Mouse (Mus musculus) megakaryocyte, adult 5-6 weeks (primary cell): Measurements from ENCODE around the gene Dpagt1. TPM values are rescaled to one million over a fixed set of nuclear protein-coding genes. Genes with fewer than 3 reads are reported as not detected.
"Not testable (repeated sequence)": the region's sequence is repeated elsewhere in the genome, so short reads cannot be mapped to it uniquely, and the experiment has no call there.

ENCODE experiments used
- ATAC-seq: 2 replicates; pipeline ENCODE4 v1.8.0; 2016; ENCODE audit warnings: mild to moderate bottlenecking, inconsistent platforms; ENCODE audit not compliant: poor library complexity, severe bottlenecking
- total RNA-seq, 2 experiments: library from RNA; stranded (forward) in 1 of 2; stranded (reverse) in 1 of 2; fragments of 153-499, 151-499 nt in 1 of 2; fragments of 221-1000, 200-1000 nt in 1 of 2; gene quantifications; 2 replicates each; pipeline versions ENCODE4 v1.2.3 to v1.2.4; 2015 to 2017

Dpagt1 gene
- total RNA-seq, 2 experiments from 2014 or later: 15.2 to 37.7 TPM

- no peak for ATAC-seq
Observed at GRCm38 (mm10) chr9:44336964-44337363, 11.1 kb downstream of the Dpagt1 start.

DNA sequence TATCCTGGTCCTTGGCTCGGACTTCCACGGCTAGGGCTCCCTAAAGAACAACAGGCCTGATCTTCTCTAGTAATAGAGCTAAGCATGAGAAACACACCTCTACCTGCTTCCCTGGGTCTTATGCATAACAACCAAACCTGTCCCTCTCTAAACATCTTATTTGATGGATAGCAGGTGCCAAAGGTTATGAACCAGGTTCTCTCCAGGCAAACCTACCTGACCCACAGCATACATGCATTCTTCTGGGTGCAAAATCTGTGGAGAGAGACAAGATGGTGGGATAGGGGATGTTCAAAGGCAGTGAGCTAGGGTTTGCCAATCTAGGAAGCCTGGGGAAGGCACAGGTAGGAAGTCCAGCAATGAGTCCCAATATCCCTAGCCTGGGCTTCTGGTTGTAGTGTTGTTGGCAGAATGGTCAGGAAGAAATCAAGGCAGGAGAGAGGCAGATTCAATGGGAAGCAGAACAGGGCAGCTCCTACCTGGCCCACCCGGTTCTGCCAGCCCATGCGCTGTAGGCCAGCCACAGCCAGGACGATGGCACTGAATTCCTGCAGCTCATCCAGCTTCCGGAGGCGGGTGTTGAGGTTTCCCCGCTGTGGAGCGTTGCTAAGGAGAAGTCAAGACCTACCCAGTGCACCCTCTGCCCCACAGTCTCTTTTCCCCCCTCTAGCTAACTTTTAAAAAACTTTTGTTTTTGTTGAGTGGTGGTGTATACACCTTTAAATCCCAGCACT, 11.8 kb downstream of the Dpagt1 start:
- ATAC-seq: no peak

GRCm38 (mm10) chr9:44338574-44338973, 12.8 kb downstream of the Dpagt1 start:
- no peak for ATAC-seq

DNA sequence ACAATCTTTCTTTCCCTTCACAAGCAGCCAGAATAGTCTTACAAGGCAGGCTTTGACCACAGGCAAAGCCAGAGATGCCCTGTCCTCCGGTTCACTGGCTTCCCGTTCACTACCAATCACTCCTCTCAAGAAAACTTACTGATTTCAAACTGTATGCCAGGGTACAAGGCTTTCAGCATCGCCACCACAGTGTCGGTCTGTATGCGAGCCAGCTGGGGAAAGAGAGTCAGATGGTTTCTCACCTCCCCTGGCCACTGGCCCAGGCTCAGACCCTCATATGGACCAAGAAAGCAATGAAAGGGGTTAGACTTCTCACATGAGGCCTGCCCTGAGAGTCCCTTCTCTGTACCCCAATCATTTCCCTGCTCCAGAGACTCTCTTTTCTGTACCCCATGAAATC, 15.7 kb downstream of the Dpagt1 start:
- no peak for ATAC-seq

- no peak for ATAC-seq
Observed at GRCm38 (mm10) chr9:44342173-44342572, 16.4 kb downstream of the Dpagt1 start.

GRCm38 (mm10) chr9:44342605-44343004, 16.8 kb downstream of the Dpagt1 start:
- no peak for ATAC-seq

DNA sequence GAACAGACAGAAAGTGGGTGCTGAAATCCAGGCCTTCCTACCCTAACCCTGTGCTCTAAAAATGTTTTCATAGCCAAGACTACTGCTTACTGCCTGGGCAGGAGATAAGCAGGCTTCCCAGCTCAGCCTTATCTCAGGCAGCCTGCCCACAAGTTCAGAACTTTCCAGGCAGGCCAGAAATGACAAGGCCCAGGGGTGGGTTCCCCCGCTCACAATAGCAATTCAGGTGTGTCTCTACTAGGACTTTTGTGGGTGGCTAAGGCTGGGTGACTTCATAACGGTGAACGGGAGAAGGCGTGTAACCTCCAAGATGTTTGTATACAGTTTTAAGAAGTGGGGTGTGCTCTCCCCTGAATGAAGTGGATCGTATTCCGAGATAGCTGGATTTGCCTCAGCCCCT, 17.5 kb downstream of the Dpagt1 start:
- 0 out of 2 replicates have a peak, but pooled peaks have one; percentile 21 for ATAC-seq

DNA sequence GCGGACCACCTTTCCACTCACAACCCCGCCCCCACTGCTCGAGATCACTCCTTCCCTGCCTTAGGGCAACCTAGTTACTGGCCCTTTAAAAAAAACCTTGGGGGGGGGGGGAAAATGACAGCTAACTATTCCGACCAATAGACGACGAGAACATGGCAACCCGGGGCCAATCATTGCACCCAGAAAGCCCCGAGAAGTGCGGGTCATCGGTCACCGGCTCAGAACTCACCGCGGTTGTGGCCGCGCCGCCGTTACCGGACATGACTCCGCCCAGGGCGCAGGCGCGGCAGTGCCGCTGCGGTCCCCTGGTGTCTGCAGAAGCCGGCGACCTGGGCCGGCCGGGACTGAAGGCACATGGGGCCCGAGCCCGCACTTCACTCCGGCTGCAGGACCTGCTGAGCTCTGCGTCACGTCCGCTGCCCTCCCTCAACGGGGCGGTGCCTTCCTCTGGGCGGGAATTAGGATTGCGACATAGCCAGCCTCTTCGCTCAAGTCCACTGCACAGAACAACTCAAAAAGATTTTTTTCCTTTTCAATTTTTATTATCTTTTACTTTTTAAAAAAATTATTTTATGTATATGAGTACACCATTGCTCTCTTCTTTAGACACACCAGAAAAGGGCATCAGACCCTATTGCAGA, 18.1 kb downstream of the Dpagt1 start, which contains the start of gene Hmbs:
TSS of gene Hmbs (minus strand) at position 448 of the 641 bp plus-strand sequence.
- peak; percentile 90 for ATAC-seq

GRCm38 (mm10) chr9:44345570-44346433, 20.0 kb downstream of the Dpagt1 start:
- ATAC-seq: no peak

DNA sequence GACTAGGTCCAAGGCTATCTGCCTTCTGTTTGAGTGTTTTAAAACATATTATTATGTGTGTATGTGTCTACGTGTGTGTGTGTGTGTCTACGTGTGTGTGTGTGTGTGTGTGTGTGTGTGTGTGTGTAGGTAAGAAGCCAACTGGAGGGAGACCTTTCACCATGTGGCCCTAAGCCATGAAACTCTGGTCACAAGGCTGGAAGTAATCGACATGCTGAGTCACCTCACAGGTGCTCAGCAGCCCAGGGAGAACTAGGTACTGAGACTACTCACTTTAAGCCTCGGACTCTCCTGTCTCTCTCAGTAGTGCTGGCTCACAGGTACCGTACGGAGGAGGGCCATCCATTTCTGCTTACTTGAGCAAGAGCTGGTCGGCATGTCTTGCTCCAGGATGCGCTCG, 21.3 kb downstream of the Dpagt1 start:
- ATAC-seq: no peak

DNA sequence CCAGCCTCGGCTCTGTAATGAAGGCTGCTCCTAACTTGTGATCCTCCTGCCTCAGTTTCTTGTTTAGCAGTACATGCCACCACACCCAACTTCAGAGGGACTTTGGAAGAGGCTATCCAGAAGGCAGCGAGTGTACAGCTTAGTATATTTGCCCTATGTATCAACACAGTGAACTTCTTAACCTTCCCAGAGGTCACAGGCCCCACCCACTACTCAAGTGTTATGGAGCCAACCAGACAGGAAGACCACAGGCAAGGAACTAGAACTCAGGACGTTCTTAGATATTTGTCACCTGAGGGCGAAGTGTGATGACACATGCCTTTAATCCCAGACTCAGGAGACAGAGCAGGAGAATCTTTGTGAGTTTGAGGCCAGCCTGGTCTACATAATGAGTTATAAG, 21.8 kb downstream of the Dpagt1 start:
- no peak for ATAC-seq

DNA sequence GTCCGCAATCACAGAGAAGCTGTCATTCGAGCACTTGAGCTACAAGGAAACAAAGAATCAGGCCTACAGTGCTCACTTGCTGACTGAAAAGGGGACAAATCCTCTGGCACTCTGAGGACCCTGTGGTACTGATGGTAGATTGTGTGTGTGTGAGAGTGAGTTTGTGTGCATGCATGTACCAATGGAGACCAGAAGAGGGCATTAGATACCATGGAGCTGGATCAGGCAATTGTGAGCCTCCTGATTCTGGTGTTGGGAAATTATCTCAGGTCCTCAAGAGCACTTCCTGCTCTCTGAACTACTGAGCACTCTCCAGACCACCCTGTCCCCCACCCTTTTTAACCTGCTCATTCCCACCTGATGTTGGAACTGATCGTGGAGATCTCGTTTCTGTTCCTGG, 22.7 kb downstream of the Dpagt1 start:
- ATAC-seq: no peak

- ATAC-seq: no peak
Observed at GRCm38 (mm10) chr9:44351396-44351795, 25.6 kb downstream of the Dpagt1 start.

GRCm38 (mm10) chr9:44352337-44352736, 26.5 kb downstream of the Dpagt1 start:
- no peak for ATAC-seq

- ATAC-seq: no peak
Observed at GRCm38 (mm10) chr9:44353142-44353541, 27.3 kb downstream of the Dpagt1 start.

- ATAC-seq: 0 out of 2 replicates have a peak, but pooled peaks have one; percentile 39
Observed at GRCm38 (mm10) chr9:44357207-44357606, 31.4 kb downstream of the Dpagt1 start.

- peak; percentile 94 for ATAC-seq
Observed at GRCm38 (mm10) chr9:44361190-44361917, 35.5 kb downstream of the Dpagt1 start, which contains the start of gene Vps11. TSS of gene Vps11 (minus strand) at chr9:44361670.

DNA sequence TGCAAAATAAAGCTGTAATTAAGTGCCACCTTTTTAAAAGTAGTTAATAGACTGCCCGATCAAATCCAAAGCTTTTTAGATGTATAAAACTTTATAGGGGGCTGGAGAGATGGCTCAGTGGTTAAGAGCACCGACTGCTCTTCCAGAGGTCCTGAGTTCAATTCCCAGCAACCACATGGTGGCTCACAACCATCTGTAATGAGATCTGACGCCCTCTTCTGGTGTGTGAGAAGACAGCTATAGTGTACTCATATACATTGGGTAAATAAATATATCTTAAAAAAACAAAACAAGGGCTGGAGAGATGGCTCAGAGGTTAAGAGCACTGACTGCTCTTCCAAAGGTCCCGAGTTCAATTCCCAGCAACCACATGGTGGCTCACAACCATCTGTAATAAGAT, 36.1 kb downstream of the Dpagt1 start:
- not testable (repeated sequence) for ATAC-seq

- ATAC-seq: no peak
Observed at GRCm38 (mm10) chr9:44364480-44364879, 38.7 kb downstream of the Dpagt1 start.

DNA sequence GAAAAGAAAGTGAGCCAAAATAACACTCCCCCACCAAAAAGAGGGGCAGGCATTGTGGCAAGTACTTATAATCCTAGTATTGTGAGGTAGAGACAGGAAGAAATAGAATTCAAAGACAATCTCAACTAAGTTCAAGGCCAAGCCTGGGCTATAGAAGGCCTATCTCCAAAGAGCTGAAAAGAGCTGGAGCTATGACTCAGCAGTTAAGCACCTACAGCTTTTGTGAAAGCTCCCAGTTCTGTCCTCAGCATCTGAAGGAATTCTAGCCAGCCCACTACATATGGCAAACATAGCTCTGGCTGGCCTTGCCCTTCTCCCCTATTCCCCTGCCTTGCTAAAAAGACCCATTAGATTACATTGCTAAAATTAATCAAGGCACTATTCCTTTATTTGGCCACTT, 47.6 kb downstream of the Dpagt1 start:
- ATAC-seq: no peak

DNA sequence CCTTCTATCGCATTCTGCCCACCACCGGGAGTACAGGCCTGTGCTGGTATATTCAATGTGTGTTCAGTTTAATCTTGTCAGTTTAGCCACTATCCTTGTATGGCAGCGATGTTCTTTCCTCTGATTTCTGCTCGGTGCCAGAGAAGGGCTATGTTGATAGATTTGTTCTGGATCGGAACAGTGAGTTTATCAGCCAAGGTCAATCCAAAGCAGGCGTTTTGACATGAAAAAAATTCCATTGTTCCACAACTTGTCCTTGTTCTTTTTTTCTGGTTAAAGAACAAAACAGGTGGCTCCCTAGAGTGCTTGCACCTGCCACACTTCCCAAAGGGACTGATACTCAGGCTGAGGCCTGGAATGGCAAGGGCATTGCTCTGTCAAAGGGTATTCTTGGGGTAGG, 50.3 kb downstream of the Dpagt1 start:
- no peak for ATAC-seq
